Mouse (Mus musculus): ENCODE measurements around the gene Scnm1.

Gene Scnm1

GRCm38 (mm10) chr3:95133680-95134101, at the start of gene Scnm1, which contains the start of gene Lysmd1:
TSS of gene Scnm1 (minus strand) at chr3:95134011.
TSS of gene Lysmd1 (plus strand) at chr3:95134088.
- peak; percentile 96 for DNase-seq (ENCODE audit: low read depth)

GRCm38 (mm10) chr3:95181841-95182240, 48.0 kb upstream of the Scnm1 start:
- DNase-seq (ENCODE audit: low read depth): no peak

GRCm38 (mm10) chr3:95179890-95180289, 46.1 kb upstream of the Scnm1 start:
- no peak for DNase-seq (ENCODE audit: low read depth)

GRCm38 (mm10) chr3:95178948-95179347, 45.1 kb upstream of the Scnm1 start:
- no peak for DNase-seq (ENCODE audit: low read depth)

DNA sequence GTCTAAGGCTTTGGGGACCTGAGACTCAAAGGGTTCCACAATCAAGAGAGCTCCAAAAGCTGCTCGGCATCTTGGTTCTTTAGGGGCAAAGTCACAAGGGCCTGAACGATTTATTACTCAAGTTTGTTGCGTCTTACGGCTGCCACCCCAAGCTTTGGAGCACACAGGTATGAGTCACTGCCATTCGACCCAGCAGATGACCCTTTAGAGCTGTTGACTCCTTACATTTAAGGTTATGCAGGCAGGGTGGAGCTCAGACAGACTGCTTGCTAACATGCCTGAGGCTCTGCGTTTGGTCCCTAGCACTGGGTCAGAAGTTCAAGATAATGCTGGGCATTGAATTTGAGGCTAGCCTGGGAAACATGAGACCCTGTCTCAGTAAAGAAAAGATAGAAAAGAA, 43.8 kb upstream of the Scnm1 start:
- DNase-seq (ENCODE audit: low read depth): no peak

- no peak for DNase-seq (ENCODE audit: low read depth)
Measured at GRCm38 (mm10) chr3:95176500-95176899, 42.7 kb upstream of the Scnm1 start.

DNA sequence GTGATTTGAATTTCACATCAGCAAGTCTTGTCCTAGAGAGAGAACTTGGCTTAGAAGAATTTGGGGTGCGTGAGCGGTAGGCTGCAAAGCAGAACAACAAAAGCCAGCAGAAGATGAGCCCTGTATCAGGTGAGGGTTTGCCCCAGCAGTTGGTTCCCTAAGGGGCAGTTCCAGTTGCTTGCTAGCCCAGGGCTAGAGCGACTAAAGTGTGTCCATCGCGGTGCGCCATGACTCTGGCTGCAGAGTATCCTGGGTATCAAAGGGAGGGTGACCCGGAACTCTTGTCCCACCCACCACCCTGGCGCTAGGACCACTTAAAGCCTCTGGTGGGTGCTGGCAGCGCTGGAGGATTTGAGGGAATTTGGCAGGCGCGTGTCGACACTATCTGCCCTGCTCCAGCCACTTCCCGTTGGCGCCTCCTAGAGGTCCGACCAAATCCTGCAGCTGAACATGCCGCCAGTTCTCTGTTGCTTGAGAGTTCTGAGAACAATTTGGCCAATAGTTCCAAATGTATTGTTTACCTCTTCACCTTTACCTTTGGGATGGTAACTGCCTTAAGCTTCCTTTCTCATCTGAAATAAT, 40.3 kb upstream of the Scnm1 start:
- peak; percentile 90 for DNase-seq (ENCODE audit: low read depth)

DNA sequence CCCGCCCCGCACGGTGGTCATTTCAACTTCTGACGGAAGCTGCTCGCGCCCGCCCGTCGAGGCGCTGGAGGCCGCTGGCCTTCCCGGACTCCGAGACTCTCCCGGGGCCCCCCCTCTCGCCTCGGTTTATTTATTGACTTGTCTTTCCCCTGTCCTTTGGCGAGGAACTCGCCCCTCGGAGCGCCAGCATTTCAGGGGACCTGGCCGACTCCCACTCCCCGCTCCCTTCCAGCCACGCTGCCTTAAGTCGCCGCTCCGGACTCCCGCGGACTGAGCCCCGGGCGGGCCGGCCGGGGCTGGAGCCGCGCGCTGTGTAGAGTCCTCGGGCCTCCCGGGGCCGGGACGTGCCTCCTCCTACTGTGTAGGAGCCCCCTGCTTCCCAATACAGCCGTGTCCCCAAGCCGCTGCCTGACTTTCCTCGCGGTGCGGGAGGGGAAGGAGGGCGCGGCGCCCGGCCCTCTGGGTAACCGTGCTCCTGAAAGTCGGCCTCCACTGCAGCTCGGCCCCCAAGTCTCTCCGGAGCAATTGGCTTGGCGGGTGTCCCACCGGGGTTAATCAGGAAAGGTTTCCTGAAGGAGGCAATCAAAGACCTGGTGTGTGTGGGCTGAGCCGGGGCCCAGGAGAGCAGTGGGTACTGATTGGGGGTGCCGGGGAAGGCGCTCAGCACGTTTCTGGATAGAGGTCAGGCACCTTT, 39.6 kb upstream of the Scnm1 start:
- DNase-seq (ENCODE audit: low read depth): peak; percentile 34

- no peak for DNase-seq (ENCODE audit: low read depth)
Measured at GRCm38 (mm10) chr3:95172526-95173255, 38.9 kb upstream of the Scnm1 start.

DNA sequence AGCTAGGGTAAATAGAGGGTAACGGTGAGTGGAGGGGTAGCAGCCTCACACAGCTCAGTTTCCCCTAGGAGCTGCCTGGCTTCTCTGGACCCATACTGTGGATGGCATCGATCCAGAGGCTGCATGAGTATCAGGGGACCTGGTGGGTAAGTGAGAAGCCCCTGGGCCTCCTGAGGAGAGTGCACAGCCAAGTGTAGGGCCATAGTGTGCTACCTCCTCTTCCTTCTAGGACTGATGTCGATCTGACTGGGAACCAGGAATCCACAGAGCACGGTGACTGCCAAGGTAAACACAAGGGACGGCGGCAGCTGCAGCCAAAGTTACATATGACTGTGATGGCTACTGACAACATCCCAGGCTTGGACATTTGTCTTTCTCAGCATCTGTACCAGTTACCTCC, 37.3 kb upstream of the Scnm1 start:
- DNase-seq (ENCODE audit: low read depth): no peak

DNA sequence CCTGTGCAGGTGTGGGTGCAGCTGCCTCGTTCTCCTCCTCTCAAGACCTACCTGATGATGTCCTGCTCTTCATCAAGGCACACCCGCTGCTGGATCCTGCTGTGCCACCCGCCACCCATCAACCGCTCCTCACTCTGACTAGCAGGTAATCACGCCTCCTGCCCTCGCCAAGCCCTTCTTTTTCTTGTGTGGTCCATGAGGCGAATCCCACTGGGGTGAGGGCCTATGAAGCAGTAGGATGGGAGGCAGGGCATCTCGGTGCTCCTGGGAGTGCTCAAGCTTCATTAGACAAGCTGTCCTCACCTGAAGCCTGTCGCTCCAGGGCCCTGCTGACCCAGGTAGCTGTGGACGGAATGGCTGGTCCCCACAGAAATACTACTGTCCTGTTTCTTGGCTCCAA, 36.2 kb upstream of the Scnm1 start:
- DNase-seq (ENCODE audit: low read depth): no peak

DNA sequence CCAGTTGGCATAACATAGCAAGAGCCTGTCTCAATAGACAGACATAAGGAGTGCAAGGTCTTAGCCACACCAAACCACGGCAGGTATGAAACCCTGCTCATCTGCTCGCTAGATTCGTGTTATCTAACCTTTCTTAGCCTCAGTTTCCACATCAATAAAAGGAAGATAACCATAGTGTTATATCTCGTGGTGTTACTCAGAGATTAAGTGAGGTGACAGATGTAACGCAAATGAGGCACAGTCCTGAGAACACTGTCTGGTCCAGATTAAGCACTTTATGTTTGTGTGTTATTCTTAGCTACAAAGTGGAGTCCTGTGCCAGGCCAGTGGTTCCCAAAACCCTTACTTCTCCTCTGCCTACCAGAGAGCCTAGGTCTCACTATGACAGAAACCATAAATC, 31.0 kb upstream of the Scnm1 start:
- DNase-seq (ENCODE audit: low read depth): no peak

GRCm38 (mm10) chr3:95164256-95164550, 30.4 kb upstream of the Scnm1 start:
- DNase-seq (ENCODE audit: low read depth): no peak

GRCm38 (mm10) chr3:95163419-95164255, 29.8 kb upstream of the Scnm1 start:
- DNase-seq (ENCODE audit: low read depth): no peak

DNA sequence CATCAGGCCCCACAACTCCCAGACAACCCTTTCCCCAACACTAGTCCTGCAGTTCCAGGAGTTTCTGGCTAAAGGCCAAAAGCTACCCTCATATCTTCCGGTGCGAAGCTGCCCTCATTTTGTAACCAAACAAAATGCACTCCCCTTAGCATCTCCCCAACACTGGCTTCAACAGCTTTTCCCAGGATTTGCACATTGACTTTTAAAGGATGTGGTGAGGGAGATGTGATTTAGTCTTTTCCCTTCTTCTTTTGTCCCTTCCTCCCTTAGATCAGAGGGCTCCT, 28.5 kb upstream of the Scnm1 start:
- DNase-seq (ENCODE audit: low read depth): no peak

GRCm38 (mm10) chr3:95161618-95162344, 28.0 kb upstream of the Scnm1 start:
- DNase-seq (ENCODE audit: low read depth): peak; percentile 30

DNA sequence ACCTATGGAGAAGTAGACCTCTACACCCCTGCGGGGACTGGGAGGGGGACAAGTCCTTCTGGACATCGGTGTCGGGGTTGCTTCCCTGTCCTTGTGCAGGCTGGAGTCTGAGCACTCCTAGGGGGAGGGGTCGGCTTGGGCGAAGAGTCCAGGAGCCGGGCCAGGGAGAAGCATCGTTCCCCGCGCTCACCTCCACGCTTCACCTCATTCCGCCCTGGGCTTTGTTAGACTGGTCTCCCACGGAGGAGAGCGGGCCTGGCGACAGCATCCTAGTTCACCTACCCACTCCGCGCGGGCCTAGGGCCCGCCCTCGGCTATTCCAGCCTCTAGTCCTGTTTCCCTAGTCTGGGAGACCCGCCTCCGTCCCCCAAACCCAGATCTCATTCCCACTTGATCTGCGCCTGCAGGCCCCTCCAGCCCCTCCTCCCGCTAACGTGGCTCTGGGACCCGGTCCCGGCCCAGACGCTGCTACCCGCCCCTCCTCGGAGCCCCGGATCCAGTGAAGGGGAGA, 27.3 kb upstream of the Scnm1 start:
- DNase-seq (ENCODE audit: low read depth): peak; percentile 34

- peak; percentile 93 for DNase-seq (ENCODE audit: low read depth)
Measured at GRCm38 (mm10) chr3:95159987-95160963, 26.5 kb upstream of the Scnm1 start, which contains the start of gene Sema6c. TSS of gene Sema6c (plus strand) at chr3:95160457.

- DNase-seq (ENCODE audit: low read depth): no peak
Measured at GRCm38 (mm10) chr3:95159511-95159986, 25.7 kb upstream of the Scnm1 start.

DNA sequence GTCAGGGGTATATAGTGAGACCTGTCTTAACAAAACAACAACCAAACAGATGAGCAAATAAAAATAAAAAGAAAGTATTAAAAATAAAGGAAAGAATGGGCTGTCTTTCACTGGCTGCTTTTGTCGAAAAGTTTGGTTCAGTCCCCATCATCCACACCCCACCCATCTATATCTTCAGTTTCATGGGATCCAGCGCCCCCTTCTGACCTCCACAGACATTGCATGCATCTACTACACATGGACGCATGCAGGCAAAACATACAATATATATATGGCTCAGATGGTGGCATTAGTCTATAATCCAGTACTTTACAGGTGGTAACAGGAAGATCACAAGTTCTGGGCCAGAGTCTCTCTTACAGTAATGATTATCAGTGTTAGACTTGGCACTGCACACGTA, 20.1 kb upstream of the Scnm1 start:
- peak; percentile 85 for DNase-seq (ENCODE audit: low read depth)

Measured in induced T-regulatory cell, adult 2 months (primary cell).